Mouse (Mus musculus) MEL (cell line): ENCODE measurements around the gene Acp4. TPM values are rescaled to one million over a fixed set of nuclear protein-coding genes. Genes with fewer than 3 reads are reported as not detected.

Experiments used
- DNase-seq: peaks from one replicate; pipeline ENCODE4 v3.0.0; 2011; ENCODE audit warnings: low read depth, low spot score
- H3K27ac ChIP-seq: 2 replicates; pipeline ENCODE4 v1.5.1; 2012; ENCODE audit warnings: low read depth, mild to moderate bottlenecking, control low read depth, low read length, moderate library complexity; ENCODE audit not compliant: control insufficient read depth
- H3K27me3 ChIP-seq, 2 experiments: fragments of 150-350 bp in 1 of 2; sonication (generic) in 1 of 2; 2 replicates each; pipeline ENCODE4 v1.6.1; 2012; ENCODE audit warnings: low read length in 2 of 2, mild to moderate bottlenecking in 2 of 2, improper control_type of control experiment in 1 of 2, moderate library complexity in 1 of 2; ENCODE audit not compliant: insufficient read depth in 2 of 2, control insufficient read depth in 1 of 2
- H3K36me3 ChIP-seq, 2 experiments: 2 replicates each; pipeline ENCODE4 v1.6.1; 2012 to 2014; ENCODE audit warnings: low read length in 2 of 2, improper control_type of control experiment in 1 of 2, inconsistent platforms in 1 of 2, mild to moderate bottlenecking in 1 of 2; ENCODE audit not compliant: insufficient read depth in 2 of 2, control insufficient read depth in 1 of 2
- H3K4me1 ChIP-seq, 2 experiments: fragments of 150-350 bp in 1 of 2; sonication (generic) in 1 of 2; 2 replicates each; pipeline ENCODE4 v1.6.1; 2012; ENCODE audit warnings: low read length in 2 of 2, improper control_type of control experiment in 1 of 2, mild to moderate bottlenecking in 1 of 2; ENCODE audit not compliant: insufficient read depth in 2 of 2, control insufficient read depth in 1 of 2
- H3K4me3 ChIP-seq, 2 experiments: fragments of 150-350 bp in 1 of 2; sonication (generic) in 1 of 2; 2 replicates each; pipeline ENCODE4 v1.5.1; 2012; ENCODE audit warnings: low read depth in 2 of 2, low read length in 2 of 2, mild to moderate bottlenecking in 2 of 2, moderate library complexity in 2 of 2, control low read depth in 1 of 2, improper control_type of control experiment in 1 of 2; ENCODE audit not compliant: control insufficient read depth in 1 of 2, insufficient read depth in 1 of 2
- H3K79me2 ChIP-seq: 2 replicates; pipeline ENCODE4 v1.6.1; 2012; ENCODE audit warnings: mild to moderate bottlenecking, low read length, moderate library complexity; ENCODE audit not compliant: control insufficient read depth, poor library complexity, insufficient read depth
- H3K9ac ChIP-seq: 2 replicates; pipeline ENCODE4 v1.6.1; 2012; ENCODE audit warnings: low read depth, mild to moderate bottlenecking, control low read depth, low read length, moderate library complexity; ENCODE audit not compliant: control insufficient read depth, poor library complexity, severe bottlenecking
- H3K9me3 ChIP-seq: fragments of 150-350 bp; sonication (generic); replicated peaks from 2 replicates; pipeline ENCODE4 v1.6.1; 2012; ENCODE audit warnings: mild to moderate bottlenecking, low read length, improper control_type of control experiment, moderate library complexity; ENCODE audit not compliant: insufficient read depth
- ELF1 ChIP-seq: IDR thresholded peaks from 2 replicates; pipeline ENCODE4 v1.6.1; 2014; ENCODE audit warnings: low read depth, mild to moderate bottlenecking, inconsistent platforms, low read length, improper control_type of control experiment, moderate library complexity
- ETS1 ChIP-seq: IDR thresholded peaks from 2 replicates; pipeline ENCODE4 v1.6.1; 2012; ENCODE audit warnings: low read depth, mild to moderate bottlenecking, inconsistent platforms, low read length, improper control_type of control experiment, moderate library complexity
- GATA1 ChIP-seq: IDR thresholded peaks from 2 replicates; pipeline ENCODE4 v1.6.1; 2011; ENCODE audit warnings: low read depth, low read length, improper control_type of control experiment
- JUND ChIP-seq: IDR thresholded peaks from 2 replicates; pipeline ENCODE4 v1.6.1; 2011; ENCODE audit warnings: low read depth, mild to moderate bottlenecking, improper control_type of control experiment, low read length
- KAT2A ChIP-seq: conservative IDR thresholded peaks from 2 replicates; pipeline ENCODE4 v1.6.1; 2012; ENCODE audit warnings: low read depth, low read length, improper control_type of control experiment, inconsistent platforms
- MAZ ChIP-seq: IDR thresholded peaks from 2 replicates; pipeline ENCODE4 v1.6.1; 2012; ENCODE audit warnings: low read depth, mild to moderate bottlenecking, inconsistent platforms, low read length, improper control_type of control experiment
- MXI1 ChIP-seq: IDR thresholded peaks from 2 replicates; pipeline ENCODE4 v1.6.1; 2011; ENCODE audit warnings: mild to moderate bottlenecking, low read depth, low read length, improper control_type of control experiment
- NELFE ChIP-seq: IDR thresholded peaks from 2 replicates; pipeline ENCODE4 v1.6.1; 2011; ENCODE audit warnings: low read depth, low read length, improper control_type of control experiment
- NRF1 ChIP-seq: IDR thresholded peaks from 2 replicates; pipeline ENCODE4 v1.6.1; 2014; ENCODE audit warnings: low read depth, mild to moderate bottlenecking, inconsistent platforms, low read length, improper control_type of control experiment, moderate library complexity; ENCODE audit not compliant: poor library complexity, insufficient read depth, severe bottlenecking
- POLR2AphosphoS5 ChIP-seq: IDR thresholded peaks from 2 replicates; pipeline ENCODE4 v1.6.1; 2012; ENCODE audit warnings: low read depth, borderline replicate concordance, mild to moderate bottlenecking, inconsistent platforms, low read length, moderate library complexity, mixed read lengths
- RAD21 ChIP-seq: IDR thresholded peaks from 2 replicates; pipeline ENCODE4 v1.6.1; 2011; ENCODE audit warnings: mild to moderate bottlenecking, low read depth, low read length, improper control_type of control experiment
- RCOR1 ChIP-seq: IDR thresholded peaks from 2 replicates; pipeline ENCODE4 v1.6.1; 2012; ENCODE audit warnings: low read depth, mild to moderate bottlenecking, inconsistent platforms, low read length, improper control_type of control experiment
- SMC3 ChIP-seq: IDR thresholded peaks from 2 replicates; pipeline ENCODE4 v1.6.1; 2011; ENCODE audit warnings: low read depth, low read length, improper control_type of control experiment
- TCF12 ChIP-seq: IDR thresholded peaks from 2 replicates; pipeline ENCODE4 v1.6.1; 2014; ENCODE audit warnings: low read depth, mild to moderate bottlenecking, inconsistent platforms, low read length, improper control_type of control experiment, moderate library complexity
- UBTF ChIP-seq: IDR thresholded peaks from 2 replicates; pipeline ENCODE4 v1.6.1; 2012; ENCODE audit warnings: low read depth, mild to moderate bottlenecking, inconsistent platforms, low read length, improper control_type of control experiment, moderate library complexity, borderline replicate concordance; ENCODE audit not compliant: insufficient read depth
- USF1 ChIP-seq: IDR thresholded peaks from 2 replicates; pipeline ENCODE4 v1.6.1; 2014; ENCODE audit warnings: low read depth, mild to moderate bottlenecking, inconsistent platforms, low read length, improper control_type of control experiment, moderate library complexity
- USF2 ChIP-seq, 2 experiments: IDR thresholded peaks; 2 replicates each; pipeline ENCODE4 v1.6.1; 2011 to 2012; ENCODE audit warnings: improper control_type of control experiment in 2 of 2, low read length in 2 of 2, borderline replicate concordance in 1 of 2, inconsistent platforms in 1 of 2, low read depth in 1 of 2, mild to moderate bottlenecking in 1 of 2; ENCODE audit not compliant: insufficient read depth in 1 of 2
- ZKSCAN1 ChIP-seq: IDR thresholded peaks from 2 replicates; pipeline ENCODE4 v1.6.1; 2012; ENCODE audit warnings: low read depth, mild to moderate bottlenecking, inconsistent platforms, low read length, improper control_type of control experiment, moderate library complexity
- ZMIZ1 ChIP-seq: IDR thresholded peaks from 2 replicates; pipeline ENCODE4 v1.6.1; 2012; ENCODE audit warnings: low read depth, mild to moderate bottlenecking, inconsistent platforms, low read length, improper control_type of control experiment, moderate library complexity
- ZNF384 ChIP-seq: IDR thresholded peaks from 2 replicates; pipeline ENCODE4 v1.6.1; 2012; ENCODE audit warnings: low read depth, mild to moderate bottlenecking, inconsistent platforms, low read length, improper control_type of control experiment
- polyA plus RNA-seq, 2 experiments: library from polyadenylated mRNA; stranded (reverse) in 1 of 2; unstranded in 1 of 2; fragments of >175 nt in 1 of 2; fragments of >200 nt in 1 of 2; gene quantifications; 2 replicates each; pipeline versions ENCODE4 v1.2.1 to v1.2.4; 2012; ENCODE audit warnings: low replicate concordance in 2 of 2, low read depth in 1 of 2; ENCODE audit not compliant: insufficient read length in 2 of 2, insufficient read depth in 1 of 2, missing spikeins in 1 of 2
- total RNA-seq: library from RNA; depleted of rRNA; stranded (reverse); fragments of 300-350 nt; gene quantifications from 2 replicates; pipeline ENCODE4 v1.2.3, GENCODE M21; 2012

Gene Acp4
- total and polyA plus RNA-seq, 3 experiments = 0.12 to 0.14 TPM; not detected in 1

GRCm38 (mm10) chr7:44276461-44277249 lies 19.5 kb upstream of the Acp4 start:
- H3K27ac ChIP-seq = no peak overlapping the region
- H3K4me3 ChIP-seq = no peak overlapping the region
- H3K36me3 ChIP-seq = no peaks in the 10 kb centered on the region
- TF ChIP-seq GATA1 (no peak), UBTF (no peak)
- no peak overlapping the region for H3K9ac ChIP-seq
- H3K4me1 ChIP-seq = no peaks in the 10 kb centered on the region
- no peaks in the 10 kb centered on the region for H3K79me2 ChIP-seq
- H3K9me3 ChIP-seq = no peaks in the 10 kb centered on the region
- H3K27me3 ChIP-seq = no peaks in the 10 kb centered on the region
- no peak for DNase-seq

- H3K36me3 ChIP-seq = no peaks in the 10 kb centered on the region
- no peak for TF ChIP-seq MAZ
- no peak for TF ChIP-seq ZMIZ1
- TF ChIP-seq MXI1 = no peak
- no peak for TF ChIP-seq SMC3
- no peak for TF ChIP-seq NELFE
- TF ChIP-seq USF2 (IDR thresholded peaks at IDR 0.05; ENCODE audit: borderline replicate concordance in 1 of 2, insufficient read depth in 1 of 2, low read depth in 1 of 2, low read length in 2 of 2) = no peak
- no peak for TF ChIP-seq TCF12
- TF ChIP-seq ETS1 = no peak
- no peak for TF ChIP-seq UBTF
- no peak for TF ChIP-seq ZNF384
- no peak for TF ChIP-seq USF1
- TF ChIP-seq, all 39 proteins: peak for 0
- Histone ChIP-seq H3K27me3 (no peaks in the 10 kb centered on the region), H3K9ac (no peak overlapping the region), H3K9me3 (no peaks in the 10 kb centered on the region), H3K27ac (no peak overlapping the region), H3K4me1 (no peaks in the 10 kb centered on the region), H3K4me3 (no peak overlapping the region), H3K79me2 (no peaks in the 10 kb centered on the region)
- no peak for DNase-seq
Observed at GRCm38 (mm10) chr7:44275546-44275945, 18.4 kb upstream of the Acp4 start.

GRCm38 (mm10) chr7:44274096-44274495 lies 16.9 kb upstream of the Acp4 start:
- Histone ChIP-seq H3K27ac (no peak overlapping the region), H3K36me3 (no peaks in the 10 kb centered on the region), H3K9me3 (no peaks in the 10 kb centered on the region), H3K27me3 (no peaks in the 10 kb centered on the region), H3K4me1 (no peaks in the 10 kb centered on the region), H3K79me2 (no peaks in the 10 kb centered on the region), H3K4me3 (no peak overlapping the region), H3K9ac (no peak overlapping the region)
- DNase-seq = no peak
- TF ChIP-seq ELF1 = no peak
- TF ChIP-seq KAT2A = no peak
- no peak for TF ChIP-seq ZKSCAN1
- TF ChIP-seq JUND = no peak
- TF ChIP-seq RAD21 = no peak
- TF ChIP-seq ETS1 = no peak
- TF ChIP-seq POLR2AphosphoS5 = no peak
- TF ChIP-seq NRF1 = no peak
- no peak for TF ChIP-seq RCOR1
